Mouse (Mus musculus) heart, adult 11 months (tissue): ENCODE measurements around the gene Cd22.

Experiments used
- DNase-seq: peaks from one replicate; pipeline ENCODE4 v3.0.0; 2022

The Cd22 gene

DNA sequence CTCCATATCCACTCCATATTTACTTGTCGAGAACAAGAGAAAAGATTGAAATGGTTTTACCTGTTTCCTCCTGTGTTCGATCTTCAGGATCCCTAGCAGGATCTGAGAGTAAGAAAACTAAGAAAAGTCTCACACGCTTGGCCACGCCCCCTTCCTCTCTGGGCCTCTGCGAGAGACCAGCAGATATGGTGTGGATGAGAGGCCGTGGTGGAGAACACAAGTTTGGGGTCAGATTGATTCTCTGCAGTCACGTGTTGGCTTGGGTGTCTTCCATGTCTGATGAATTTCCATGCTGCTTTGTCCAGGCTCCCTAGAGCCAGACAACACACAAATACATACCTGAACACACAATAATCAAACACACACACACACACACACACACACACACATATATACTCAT, at the start of gene Cd22:
Cd22 (minus strand) TSS at position 167 of the 400 bp plus-strand sequence.
- DNase-seq, result no peak

DNA sequence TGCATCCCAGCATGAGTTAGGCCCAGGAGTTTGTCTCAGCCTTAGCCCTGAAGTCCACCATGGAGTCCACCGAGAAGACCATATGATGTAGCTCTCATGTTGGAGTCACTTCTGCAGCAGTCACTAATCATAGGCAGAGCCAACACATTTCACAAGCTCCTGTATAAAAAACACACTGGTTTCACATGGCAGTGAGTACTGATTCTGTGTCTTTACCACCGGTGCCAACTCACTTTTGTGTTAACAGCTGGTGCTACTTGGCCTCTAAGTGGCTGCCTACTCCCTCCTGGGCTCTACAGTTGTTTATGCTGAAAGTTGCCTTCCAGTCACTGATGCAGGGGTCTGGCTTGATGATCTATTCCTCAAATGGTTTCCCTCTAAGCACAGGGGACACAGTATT, 44.4 kb upstream of the Cd22 start, which contains the start of gene Hamp2:
Hamp2 (minus strand) TSS at position 101 of the 400 bp plus-strand sequence.
- DNase-seq, result peak; percentile 73

DNA sequence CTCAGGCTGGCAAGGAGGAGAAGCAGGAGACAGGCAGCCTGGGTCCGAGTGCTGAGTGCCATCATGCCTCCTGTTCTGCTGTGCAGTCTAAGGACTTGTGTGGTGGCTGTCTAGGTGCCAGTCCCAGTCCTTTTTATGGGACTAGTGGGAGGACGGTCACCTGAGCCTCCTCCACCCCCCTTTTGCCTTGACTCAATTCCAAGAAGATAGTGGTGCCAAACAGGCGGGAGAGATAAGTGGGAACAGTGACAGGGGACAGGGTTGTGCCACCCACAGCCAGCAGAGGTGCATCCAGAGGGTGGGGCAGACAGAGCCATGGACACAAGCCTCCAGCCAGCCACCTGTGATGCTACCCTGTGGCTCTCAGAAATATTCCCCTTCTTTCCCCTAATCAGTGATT, 43.9 kb upstream of the Cd22 start:
- DNase-seq, result peak; percentile 89

DNA sequence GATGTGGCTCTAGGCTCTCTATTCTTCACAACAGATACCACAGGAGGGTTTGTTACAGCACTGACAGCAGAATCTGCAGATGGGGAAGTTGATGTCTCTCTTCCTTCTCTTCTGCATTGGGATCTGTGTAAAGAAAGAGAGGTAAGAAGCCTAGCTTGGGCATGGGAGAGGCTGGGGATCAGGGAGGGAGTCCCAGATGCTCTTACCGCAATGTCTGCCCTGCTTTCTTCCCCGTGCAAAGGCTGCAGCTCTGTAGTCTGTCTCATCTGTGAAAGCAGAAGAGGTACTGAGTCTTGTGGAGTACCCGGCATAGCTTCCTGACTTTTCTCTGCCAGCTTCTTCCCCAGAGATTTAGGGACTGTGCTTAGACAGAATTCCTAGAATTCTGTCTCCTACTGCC, 42.3 kb upstream of the Cd22 start:
- DNase-seq, result peak; percentile 27

DNA sequence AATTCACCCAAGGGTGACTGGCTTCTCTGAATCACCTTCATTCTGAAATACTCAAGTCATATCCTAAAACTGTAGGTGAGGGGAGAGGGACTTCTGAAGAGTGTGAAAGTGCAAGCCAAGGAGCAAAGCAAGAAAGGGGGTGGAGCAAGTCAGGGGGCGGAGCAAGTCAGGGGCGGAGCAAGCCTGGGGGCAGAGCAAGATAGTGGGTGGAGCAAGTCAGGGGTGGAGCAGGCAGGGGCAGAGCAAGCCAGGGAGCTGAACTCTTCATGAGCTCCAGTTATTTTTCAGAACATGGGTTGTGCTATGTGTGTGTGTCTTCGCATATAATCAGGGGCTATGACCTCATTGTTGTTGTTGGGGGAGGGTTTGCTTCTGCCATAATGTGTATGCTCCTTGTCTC, 40.1 kb upstream of the Cd22 start:
- DNase-seq, result peak; percentile 80

DNA sequence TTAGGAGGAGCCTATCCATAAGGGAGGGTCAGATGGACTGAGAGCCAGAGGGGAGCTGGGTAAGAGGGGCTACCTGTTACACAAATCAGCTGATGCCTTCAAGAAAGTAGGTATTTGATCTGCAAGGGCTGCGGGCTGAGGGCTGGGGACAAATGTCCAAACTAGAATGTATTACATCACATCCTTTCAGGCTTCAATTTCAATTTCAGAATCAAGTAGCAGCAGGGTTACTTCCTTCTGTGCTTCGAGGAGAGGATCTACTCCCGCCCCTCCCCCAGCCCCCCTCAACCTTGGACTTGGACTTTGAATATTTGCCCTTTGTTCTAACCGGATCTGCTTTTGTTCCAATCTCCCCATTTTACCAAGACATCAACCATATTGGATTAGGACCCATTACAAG, 37.1 kb upstream of the Cd22 start:
- DNase-seq, result peak; percentile 76

DNA sequence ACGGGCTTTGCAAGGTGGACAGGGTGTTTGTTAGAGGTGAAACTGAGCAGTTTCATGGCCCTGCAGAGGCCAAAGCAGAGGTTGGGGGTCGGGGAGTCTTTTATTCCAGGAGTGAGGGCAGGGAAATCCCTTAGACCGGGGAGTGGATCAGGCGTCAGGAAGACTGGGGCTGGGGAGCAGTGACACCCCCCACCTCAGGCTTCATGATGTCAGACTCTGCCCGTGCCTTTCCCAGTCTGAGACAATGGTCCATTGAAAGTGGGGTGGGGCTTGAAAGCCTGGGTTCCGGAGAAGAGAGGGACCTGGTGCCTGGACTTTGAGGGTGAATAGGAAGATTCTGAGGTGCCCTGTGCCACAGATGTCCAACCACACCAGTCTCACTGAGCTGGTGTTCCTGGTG, 36.6 kb upstream of the Cd22 start:
- peak; percentile 73 for DNase-seq

DNA sequence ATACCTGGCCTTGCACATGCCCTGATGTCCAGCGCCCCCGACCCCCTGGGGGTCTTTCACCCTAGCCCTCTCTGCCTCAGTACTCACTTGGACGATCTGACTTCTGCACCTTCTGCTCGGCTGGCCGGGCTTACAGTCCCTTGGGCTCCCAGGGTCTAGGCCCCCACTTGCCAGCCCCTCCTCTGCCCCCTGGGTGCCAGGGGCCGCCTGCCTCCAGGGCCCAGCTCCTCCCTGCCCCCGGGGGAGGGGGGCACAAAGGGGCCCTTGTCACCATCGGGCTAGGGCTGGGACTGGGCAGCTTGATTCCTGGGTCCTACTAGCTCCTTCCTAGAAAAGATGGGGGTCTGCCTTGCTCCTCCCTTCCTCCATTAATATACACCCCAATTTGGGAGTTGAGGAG, 34.6 kb upstream of the Cd22 start, which contains the start of gene Mag:
Mag (minus strand) TSS at position 142 of the 400 bp plus-strand sequence.
- peak; percentile 59 for DNase-seq

DNA sequence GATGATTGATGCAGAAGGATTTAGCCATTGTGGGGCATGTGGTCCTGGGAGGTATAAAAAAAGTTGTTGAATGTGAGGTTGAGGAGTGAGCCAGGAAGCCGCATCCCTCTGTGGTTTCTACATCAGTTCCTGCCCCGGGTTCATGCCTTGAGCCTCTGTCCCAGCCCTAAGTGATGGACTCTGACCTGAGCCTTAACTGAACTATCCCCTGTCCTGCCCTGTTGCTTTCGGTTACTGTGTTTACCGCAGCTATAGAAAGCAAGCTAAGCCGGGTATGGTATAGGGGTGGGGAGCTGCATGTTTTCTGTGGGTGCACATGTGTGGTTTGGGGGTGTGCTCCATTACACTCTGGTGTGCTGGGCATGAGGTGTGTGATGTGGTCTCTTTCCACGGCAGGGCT, 29.6 kb upstream of the Cd22 start:
- no peak for DNase-seq

DNA sequence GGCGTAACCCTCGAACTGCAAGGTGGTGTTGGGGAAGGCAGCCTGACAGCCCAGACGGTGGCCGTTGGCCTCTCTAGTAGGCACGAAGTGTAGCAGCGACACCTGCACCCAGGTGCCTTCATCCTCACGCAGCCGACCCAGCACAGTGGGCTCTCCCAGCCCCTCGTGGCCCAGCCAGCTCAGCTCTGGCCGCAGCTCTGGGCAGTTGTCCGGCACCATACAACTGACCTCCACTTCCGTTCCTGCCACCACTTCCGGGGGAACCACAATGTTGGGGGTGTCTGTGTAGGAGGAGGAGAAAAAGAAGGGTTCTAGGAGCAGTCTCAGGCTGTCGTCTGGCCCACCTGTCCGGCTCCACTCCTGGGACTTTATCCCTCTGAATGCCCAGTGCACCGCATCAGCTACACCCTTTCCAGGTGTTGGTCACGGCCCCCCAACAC, 28.9 kb upstream of the Cd22 start:
- no peak for DNase-seq

DNA sequence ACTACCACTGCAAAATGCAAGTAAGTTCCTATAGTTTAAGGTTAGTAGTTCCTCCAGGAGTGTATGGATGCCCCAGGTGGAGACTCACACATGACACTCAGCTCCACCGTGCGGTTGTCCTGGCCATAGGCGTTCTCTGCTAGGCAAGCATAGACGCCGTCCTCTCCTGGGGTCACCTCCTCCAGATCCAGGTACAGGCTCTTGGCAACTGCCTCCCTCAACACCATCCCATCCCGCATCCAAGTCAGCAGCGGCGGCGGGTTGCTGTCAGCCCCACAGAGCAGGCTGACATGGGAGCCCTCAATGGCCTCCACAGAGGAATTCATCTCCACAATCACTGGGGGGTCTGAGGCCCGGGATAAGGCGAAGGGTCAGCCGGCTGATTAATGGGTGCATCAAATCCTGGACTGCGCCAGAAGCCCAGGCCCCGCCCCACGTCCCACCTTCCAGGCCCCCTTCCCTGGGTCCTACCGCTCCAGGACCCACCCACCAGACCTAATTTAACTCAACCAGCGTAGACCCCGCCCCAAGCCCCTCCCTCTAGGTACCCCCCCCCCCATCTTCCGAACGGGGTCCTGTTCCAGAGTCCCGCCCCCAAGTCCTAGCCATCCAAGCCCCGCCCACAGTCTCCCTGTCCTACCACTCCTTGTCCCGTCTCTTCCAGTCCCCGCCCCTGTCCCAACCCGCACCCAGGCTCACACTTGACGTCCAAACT, 28.3 kb upstream of the Cd22 start:
- DNase-seq, result no peak

DNA sequence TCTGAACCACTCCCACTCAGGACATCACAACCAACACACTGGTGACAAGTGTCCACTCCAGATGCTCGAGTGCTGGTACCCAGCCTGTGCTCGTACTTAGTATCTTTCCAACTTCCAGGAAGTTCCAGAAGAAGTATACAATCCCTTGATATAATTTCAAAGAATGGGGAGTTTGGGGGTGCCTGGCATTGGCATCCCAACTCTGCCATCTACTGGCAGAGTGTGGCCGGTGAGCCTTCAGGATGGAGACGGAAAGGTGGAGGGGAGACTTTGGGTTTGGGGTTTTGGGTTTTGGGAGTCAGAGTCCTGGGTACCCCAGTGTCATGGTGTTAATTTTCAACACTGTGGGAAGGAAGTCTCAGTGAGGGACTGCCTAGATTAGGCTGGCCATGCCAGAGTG, 23.9 kb upstream of the Cd22 start:
- DNase-seq, result no peak

DNA sequence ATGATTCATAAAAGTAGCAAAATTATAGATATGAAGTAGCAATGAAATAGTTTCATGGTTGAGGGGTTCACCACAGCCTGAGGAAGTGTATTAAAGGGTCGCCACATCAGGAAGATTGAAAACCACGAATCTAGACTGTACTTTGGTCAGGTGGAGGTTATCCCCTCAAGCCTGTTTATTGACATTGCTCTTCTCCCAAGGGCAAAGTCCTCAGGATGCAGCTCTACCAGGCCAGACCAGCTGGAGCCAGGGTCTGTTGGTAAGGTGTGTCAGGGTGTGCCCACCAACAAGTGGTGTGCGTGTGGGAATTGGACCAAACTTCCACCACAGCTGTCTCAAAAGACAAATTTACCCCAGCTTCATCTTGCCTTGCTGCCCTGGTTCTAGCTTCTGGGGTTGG, 15.1 kb upstream of the Cd22 start:
- no peak for DNase-seq

DNA sequence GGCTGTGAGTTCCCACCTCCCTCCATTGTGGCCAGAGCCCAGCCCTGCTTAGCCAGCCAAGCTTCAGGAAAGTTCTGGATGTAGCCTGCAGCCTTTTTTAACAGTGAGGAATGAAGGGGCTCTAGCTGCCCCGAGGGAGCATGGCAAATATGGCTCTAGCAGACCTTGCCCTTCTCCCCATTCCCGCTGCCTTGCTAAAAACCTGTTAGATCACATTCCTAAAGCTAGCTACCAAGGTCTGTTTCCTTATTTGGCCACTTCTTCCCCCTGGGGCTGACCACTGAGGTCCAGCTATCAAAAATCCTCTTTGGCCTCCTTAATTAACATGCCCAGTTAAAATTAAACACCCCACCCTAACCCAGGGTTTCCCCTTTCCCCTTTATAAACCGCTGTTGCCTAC, 12.4 kb upstream of the Cd22 start:
- DNase-seq, result no peak

DNA sequence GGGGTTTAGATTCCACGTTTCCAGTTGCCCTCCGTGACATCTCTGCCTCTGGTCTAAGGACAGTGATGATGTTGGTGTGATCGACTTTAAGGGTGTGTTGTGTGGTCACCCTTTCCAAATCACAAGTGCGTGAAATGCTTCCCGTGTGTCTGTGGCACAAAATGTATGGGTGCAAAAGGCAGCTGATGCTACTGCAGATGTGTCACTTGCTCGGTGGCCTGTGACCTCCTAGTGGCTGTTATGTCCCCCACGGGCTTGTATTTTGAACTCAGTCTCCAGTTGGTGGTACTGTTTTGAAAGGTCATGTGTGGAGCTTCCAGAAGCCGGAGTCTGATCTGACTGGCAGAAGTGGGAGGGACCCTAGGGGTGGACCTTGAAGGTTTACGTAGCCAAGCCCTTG, 11.6 kb upstream of the Cd22 start:
- DNase-seq, result no peak

DNA sequence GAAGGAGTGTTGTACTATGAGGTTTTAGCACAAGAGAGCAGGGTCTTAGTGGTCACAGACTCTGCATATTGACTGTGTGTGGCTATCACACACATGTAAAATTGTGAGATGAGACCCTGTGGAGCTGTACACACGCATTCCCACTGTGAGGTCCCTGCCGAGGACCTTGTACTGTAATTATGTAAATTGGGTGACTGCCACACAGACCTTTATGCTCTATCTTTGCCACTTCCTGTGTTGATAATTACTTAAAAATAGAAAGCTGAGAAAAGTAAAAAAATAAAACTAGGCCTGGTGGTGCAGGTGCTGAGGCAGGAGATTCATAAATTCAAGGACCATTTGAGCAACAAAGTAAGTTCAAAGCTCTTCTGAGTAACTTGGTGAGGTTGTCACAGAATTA, 10.5 kb upstream of the Cd22 start:
- no peak for DNase-seq

DNA sequence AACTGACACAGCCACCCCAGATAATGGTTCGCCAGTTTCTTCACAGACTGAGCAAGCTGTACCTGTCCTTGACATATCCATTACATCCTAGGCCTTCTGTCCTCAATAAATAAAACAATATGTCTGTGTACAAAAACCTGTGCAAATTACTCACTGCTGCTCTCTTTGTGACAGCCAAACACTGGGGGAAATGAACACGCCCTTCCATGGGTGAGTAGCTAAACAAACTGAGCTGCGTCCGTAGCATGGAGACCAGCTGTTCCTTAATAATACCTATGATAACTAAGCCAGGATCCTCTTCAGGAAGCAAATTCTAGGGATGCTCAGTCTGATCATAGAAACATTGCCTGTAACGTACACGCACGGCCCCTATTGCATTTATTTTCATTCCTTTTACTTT, 8.6 kb upstream of the Cd22 start:
- no peak for DNase-seq

DNA sequence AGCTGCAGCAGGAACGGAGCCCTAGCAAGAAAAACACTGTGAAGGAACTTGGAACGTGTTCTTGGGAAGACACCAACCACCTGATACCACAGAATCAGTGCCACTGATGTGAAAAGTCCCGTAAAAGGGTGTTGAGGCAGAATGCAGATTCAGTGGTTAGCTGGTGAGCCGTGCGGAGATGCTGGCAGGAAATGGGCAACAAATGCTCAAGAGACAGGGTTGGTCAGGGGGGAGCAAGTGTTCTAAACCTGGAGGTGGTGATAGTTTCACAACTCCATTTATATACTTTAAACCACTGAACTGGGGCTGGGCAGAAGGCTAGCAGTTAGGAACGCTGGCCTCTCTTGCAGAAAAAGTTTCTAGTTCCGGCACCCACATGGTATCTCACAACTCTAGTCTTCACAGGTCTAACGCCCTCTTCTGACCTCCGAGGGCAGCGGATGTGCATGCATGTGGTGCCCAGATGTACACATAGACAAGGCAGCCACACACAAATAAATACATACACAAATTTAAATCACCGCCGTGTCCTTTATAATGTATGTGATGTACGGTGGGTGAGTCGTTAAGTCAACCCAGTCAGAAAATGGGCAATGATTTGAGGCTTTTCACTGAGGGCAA, 7.5 kb upstream of the Cd22 start:
- DNase-seq, result peak; percentile 93

DNA sequence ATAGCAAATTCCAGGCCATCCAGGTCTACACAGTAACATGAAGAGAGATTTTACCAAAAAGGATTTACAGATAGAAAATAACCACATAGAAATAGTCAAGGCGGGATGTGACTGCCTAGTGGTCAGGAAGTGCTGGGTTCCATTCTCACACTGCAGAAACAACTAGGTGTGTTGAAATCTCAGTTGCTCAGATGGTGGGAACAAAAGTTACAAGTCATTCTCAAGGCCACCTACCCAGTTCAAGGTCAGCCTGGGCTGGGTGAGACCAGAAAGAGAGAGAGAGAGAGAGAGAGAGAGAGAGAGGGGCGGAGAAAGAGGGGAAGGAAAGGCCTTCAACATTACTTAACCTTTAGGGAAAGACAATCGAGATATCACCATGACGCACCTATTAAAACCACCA, 6.7 kb upstream of the Cd22 start:
- no peak for DNase-seq

DNA sequence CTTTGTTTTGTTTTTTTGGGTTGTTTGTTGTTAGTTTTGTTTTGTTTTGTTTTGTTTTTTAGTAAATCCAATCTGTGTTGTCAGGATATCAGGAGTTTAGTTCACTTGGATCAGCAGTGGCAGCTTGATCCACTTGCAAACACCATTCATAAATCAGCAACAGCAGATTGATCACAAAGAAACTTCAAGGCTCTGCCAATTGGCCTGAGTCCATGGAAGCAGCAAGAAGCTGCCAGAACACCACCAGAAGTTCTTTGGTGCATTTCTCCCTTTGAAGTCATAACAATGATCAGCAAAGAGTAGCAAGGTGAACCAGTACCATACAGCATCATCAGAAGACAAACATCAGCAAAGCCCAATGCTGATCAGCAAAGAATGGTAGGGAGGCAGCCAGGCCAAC, 3.9 kb upstream of the Cd22 start:
- DNase-seq, result no peak

DNA sequence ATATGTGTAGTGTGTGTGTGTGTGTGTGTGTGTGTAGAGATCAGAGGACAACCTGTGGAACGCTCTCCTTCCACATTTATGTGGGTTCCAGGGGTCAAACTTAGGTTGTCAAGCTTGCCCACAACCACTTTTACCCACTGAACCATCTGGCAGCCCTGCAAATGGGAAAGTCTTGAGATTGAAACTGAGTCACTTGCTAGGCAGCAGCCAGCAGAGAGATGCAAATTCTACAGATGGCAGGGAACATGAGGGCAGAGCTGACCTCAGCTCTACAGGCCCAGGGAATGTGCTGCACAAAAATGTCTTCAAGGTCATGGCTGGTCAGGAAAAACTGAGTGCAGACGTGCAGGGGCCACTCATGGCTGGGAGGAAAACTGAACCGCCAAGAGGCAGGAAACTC, 1.2 kb upstream of the Cd22 start:
- no peak for DNase-seq

DNA sequence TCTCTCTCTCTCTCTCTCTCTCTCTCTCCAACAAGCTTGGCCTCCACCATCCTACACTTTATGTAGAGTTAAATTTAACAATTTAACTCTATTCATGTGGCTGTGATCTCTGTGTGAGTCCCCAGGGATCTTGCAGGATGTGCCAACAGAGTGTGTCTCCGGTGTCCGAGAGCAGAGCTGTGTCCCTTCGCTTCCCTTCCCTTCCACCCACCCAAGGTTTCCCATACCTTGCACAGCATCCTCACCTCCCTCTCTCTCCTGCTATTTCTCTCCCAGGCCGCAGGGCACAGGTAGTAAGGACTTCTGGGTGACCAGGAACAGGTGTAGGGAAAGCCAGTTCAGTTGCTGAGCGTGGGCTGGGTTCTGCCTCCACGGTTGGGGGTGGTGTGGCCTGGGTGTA, 1.2 kb downstream of the Cd22 start:
- no peak for DNase-seq

DNA sequence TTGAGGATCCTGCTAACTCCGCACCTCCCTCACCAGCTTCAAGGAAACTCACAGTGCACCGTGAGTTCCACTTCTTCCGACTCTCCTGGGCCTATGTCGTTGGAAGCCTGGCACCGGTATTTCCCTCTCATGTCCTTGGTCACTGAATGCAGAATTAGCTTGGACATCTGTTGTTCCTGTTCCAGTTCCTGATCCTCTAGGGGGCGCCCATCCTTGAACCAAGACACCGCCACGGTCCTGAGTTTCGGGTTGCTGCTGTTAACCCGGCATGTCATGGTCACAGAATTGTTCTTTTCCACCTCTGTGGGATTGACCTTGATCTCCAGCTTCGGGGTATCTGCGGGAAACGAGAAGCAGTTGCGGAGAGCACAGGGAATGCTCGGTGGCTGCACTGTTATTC, 7.1 kb downstream of the Cd22 start:
- DNase-seq, result peak; percentile 91

DNA sequence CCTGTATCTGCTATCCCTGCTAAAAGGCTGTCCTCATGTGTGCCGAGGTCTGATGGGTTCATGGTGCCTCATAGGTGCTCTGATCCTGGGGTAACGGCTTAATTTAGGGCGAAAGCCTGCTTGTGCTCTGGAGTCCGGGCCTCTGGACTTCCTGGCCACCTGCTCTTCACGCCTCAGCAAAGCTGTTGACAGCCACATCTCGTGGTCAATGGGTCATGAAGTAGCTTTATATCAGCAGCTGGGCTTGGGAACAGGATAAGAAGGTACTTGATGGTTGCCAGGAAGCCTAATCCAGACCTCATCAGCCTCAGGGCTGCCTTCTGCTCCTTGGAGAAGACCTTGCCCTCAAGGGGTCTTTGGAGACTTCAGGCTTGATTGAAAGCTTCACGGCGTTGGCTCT, 16.8 kb downstream of the Cd22 start:
- DNase-seq, result no peak

DNA sequence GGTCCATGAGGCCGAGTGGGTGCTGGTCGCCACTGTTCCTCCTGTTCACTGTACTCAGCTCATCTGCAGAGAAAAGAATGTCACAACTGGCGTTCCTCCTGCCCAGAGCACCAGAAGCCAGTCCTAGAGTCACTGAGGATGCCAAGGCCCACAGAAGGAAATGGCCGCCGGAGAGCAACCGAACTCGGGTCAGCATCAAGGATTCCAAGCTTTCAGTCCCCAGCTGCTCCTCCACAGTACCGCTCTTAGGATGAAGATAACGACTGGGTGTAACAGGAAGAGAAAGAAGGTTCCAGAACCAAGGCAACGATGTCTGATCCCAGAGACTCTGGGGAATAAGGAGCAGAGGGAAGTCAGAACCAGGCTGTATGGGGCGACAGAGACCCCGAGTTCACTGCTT, 18.7 kb downstream of the Cd22 start, which contains the start of gene Ffar1:
Ffar1 (minus strand) TSS at position 101 of the 400 bp plus-strand sequence.
- DNase-seq, result no peak
